Mouse (Mus musculus): ENCODE measurements around the gene Cpd.
A peak's percentile ranks its signal among the peaks of the same experiment; 100 is the strongest.
"Not testable (repeated sequence)": the region's sequence is repeated elsewhere in the genome, so short reads cannot be mapped to it uniquely, and the experiment has no call there.

Cpd gene

GRCm38 (mm10) chr11:76847354-76847753 lies 536 bp upstream of the Cpd start:
- DNase-seq (ENCODE audit: low spot score in 2 of 2): peak in 1 of 2 experiments; percentile 1

GRCm38 (mm10) chr11:76846011-76846877 lies 574 bp downstream of the Cpd start:
- peak in 1 of 2 experiments; percentile 27 for DNase-seq (ENCODE audit: low spot score in 2 of 2)

- peak; percentile 42 to 53 for DNase-seq (ENCODE audit: low spot score in 2 of 2)
Observed at GRCm38 (mm10) chr11:76845275-76845980, 1.4 kb downstream of the Cpd start.

GRCm38 (mm10) chr11:76838573-76838972 lies 8.2 kb downstream of the Cpd start:
- no peak for DNase-seq (ENCODE audit: low spot score in 2 of 2)

GRCm38 (mm10) chr11:76836317-76836716 lies 10.5 kb downstream of the Cpd start:
- no peak for DNase-seq (ENCODE audit: low spot score in 2 of 2)

GRCm38 (mm10) chr11:76835868-76836267 lies 10.9 kb downstream of the Cpd start:
- no peak for DNase-seq (ENCODE audit: low spot score in 2 of 2)

- DNase-seq (ENCODE audit: low spot score in 2 of 2): no peak
Observed at GRCm38 (mm10) chr11:76834665-76835064, 12.2 kb downstream of the Cpd start.

GRCm38 (mm10) chr11:76824885-76825265 lies 21.9 kb downstream of the Cpd start:
- DNase-seq (ENCODE audit: low spot score in 2 of 2): no peak

GRCm38 (mm10) chr11:76824238-76824884 lies 22.5 kb downstream of the Cpd start:
- DNase-seq (ENCODE audit: low spot score in 2 of 2): no peak

GRCm38 (mm10) chr11:76823641-76824040 lies 23.2 kb downstream of the Cpd start:
- no peak for DNase-seq (ENCODE audit: low spot score in 2 of 2)

GRCm38 (mm10) chr11:76821353-76821752 lies 25.5 kb downstream of the Cpd start:
- DNase-seq (ENCODE audit: low spot score in 2 of 2): no peak

- no peak for DNase-seq (ENCODE audit: low spot score in 2 of 2)
Observed at GRCm38 (mm10) chr11:76817664-76818063, 29.2 kb downstream of the Cpd start.

- no peak for DNase-seq (ENCODE audit: low spot score in 2 of 2)
Observed at GRCm38 (mm10) chr11:76810706-76811495, 35.9 kb downstream of the Cpd start.

- peak in 1 of 2 experiments; percentile 28 for DNase-seq (ENCODE audit: low spot score in 2 of 2)
Observed at GRCm38 (mm10) chr11:76809450-76809849, 37.4 kb downstream of the Cpd start.

GRCm38 (mm10) chr11:76808550-76808949 lies 38.3 kb downstream of the Cpd start:
- DNase-seq (ENCODE audit: low spot score in 2 of 2): no peak

- DNase-seq (ENCODE audit: low spot score in 2 of 2): no peak
Observed at GRCm38 (mm10) chr11:76807007-76807679, 39.7 kb downstream of the Cpd start.

- DNase-seq (ENCODE audit: low spot score in 2 of 2): no peak
Observed at GRCm38 (mm10) chr11:76806026-76806425, 40.8 kb downstream of the Cpd start.

GRCm38 (mm10) chr11:76805072-76805471 lies 41.7 kb downstream of the Cpd start:
- DNase-seq (ENCODE audit: low spot score in 2 of 2): not testable (repeated sequence)

- no peak for DNase-seq (ENCODE audit: low spot score in 2 of 2)
Observed at GRCm38 (mm10) chr11:76803266-76803665, 43.6 kb downstream of the Cpd start.

- no peak for DNase-seq (ENCODE audit: low spot score in 2 of 2)
Observed at GRCm38 (mm10) chr11:76797236-76797635, 49.6 kb downstream of the Cpd start.

GRCm38 (mm10) chr11:76795326-76795725 lies 51.5 kb downstream of the Cpd start:
- DNase-seq (ENCODE audit: low spot score in 2 of 2): no peak

All from right cerebral cortex, adult 2 months (tissue).